Mouse (Mus musculus): ENCODE measurements around the gene Smchd1. TPM values are rescaled to one million over a fixed set of nuclear protein-coding genes. Genes with fewer than 3 reads are reported as not detected.

The Smchd1 gene
- polyA plus RNA-seq (2014; fragmentation: Nextera tagmentation; extraction: Ambion mirVana), result 60.3 and 64.3 TPM in 2 replicates

- ATAC-seq (ENCODE audit: low FRiP score) (peak; percentile 94), DNase-seq (ENCODE audit: low spot score) (peak; percentile 88)
- Histone ChIP-seq H3K27ac (peak within 1 kb of the TSS; percentile 100), H3K4me3 (replicated peaks; ENCODE audit: low read length) (peak within 1 kb of the TSS; percentile 83), H3K9ac (peak within 1 kb of the TSS; percentile 99), H3K4me1 (replicated peaks; ENCODE audit: control insufficient read depth, insufficient read depth, low read length) (peaks cover 18% of the 10 kb centered on the region), H3K4me2 (replicated peaks) (peak within 1 kb of the TSS; percentile 84), H3K9me3 (ENCODE audit: control insufficient read depth, low read length) (no peaks in the 10 kb centered on the region), H3K36me3 (replicated peaks; ENCODE audit: control insufficient read depth, insufficient read depth) (no peaks in the 10 kb centered on the region), H3K27me3 (ENCODE audit: control insufficient read depth, insufficient read depth, low read length) (no peaks in the 10 kb centered on the region)
- WGBS, result under 1% methylated on average over 104 of the region's 109 CpGs
These were observed at the start of gene Smchd1 for GRCm38 (mm10) chr17:71474762-71475704. Gene Smchd1 (minus strand): TSS chr17:71475343.

DNA sequence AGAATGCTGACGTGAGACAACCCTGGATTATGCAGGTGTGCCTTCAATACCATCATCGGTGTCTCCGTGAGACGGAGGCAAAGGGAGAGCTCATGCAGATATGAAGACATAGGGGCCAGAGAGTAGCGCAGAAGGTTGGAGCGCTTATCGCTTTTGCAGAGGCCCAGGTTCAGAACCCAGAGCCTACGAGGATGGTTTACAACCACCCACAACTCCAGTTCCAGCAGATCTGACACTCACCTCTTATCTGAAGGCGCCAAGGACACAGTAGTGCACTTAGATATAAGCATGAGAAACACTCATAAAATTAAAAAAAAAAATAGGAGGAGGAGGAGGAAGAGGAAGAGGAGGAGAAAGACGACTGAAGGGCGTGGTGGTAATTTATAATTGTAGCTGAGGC is 35.2 kb upstream of the Smchd1 start:
- no peak overlapping the region for H3K27ac ChIP-seq
- ATAC-seq (ENCODE audit: low FRiP score), result no peak

DNA sequence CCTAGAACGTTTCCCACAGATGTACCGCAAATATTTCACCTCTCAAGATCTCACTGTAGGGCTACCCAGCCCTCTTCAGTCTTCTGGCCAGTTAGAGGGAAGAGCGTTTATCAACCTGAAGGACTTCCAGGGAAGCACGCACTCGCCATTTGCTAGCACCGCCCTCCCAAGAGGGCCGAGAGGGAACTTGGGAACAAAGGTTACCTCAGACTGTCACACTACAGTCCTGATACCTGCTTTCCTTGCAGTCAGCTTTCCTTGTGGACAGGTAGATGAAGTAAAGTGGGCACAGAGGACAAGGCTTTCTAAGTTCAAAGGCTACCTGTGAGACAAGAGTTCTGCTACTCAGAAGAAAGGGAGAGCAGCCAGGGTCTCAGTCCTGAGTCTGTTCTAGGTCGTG is 31.7 kb upstream of the Smchd1 start:
- no peaks in the 10 kb centered on the region for H3K27me3 ChIP-seq (ENCODE audit: control insufficient read depth, insufficient read depth, low read length)
- H3K36me3 ChIP-seq (replicated peaks; ENCODE audit: control insufficient read depth, insufficient read depth), result peaks cover 9% of the 10 kb centered on the region
- 93% methylated on average over 8 of the region's 8 CpGs for WGBS
- H3K4me3 ChIP-seq (replicated peaks; ENCODE audit: low read length), result no peak overlapping the region
- H3K9ac ChIP-seq, result no peak overlapping the region
- no peaks in the 10 kb centered on the region for H3K9me3 ChIP-seq (ENCODE audit: control insufficient read depth, low read length)
- no peak for ATAC-seq (ENCODE audit: low FRiP score)
- no peaks in the 10 kb centered on the region for H3K4me1 ChIP-seq (replicated peaks; ENCODE audit: control insufficient read depth, insufficient read depth, low read length)
- H3K27ac ChIP-seq, result no peak overlapping the region
- no peak for DNase-seq (ENCODE audit: low spot score)
- H3K4me2 ChIP-seq (replicated peaks), result no peak overlapping the region

More for the DNA sequence above, 35.2 kb upstream of the Smchd1 start:
- H3K9me3 ChIP-seq (ENCODE audit: control insufficient read depth, low read length), result no peaks in the 10 kb centered on the region
- H3K27me3 ChIP-seq (ENCODE audit: control insufficient read depth, insufficient read depth, low read length), result no peaks in the 10 kb centered on the region
- peaks cover 9% of the 10 kb centered on the region; the same call in 1 of the 2 replicates for H3K36me3 ChIP-seq (replicated peaks; ENCODE audit: control insufficient read depth, insufficient read depth)
- DNase-seq (ENCODE audit: low spot score), result no peak
- H3K4me3 ChIP-seq (replicated peaks; ENCODE audit: low read length), result no peak overlapping the region
- 95% methylated on average over 11 of the region's 11 CpGs for WGBS
- no peak overlapping the region for H3K9ac ChIP-seq
- H3K4me1 ChIP-seq (replicated peaks; ENCODE audit: control insufficient read depth, insufficient read depth, low read length), result no peaks in the 10 kb centered on the region
- H3K4me2 ChIP-seq (replicated peaks), result no peak overlapping the region

- no peaks in the 10 kb centered on the region for H3K9me3 ChIP-seq (ENCODE audit: control insufficient read depth, low read length)
- WGBS, result 94% methylated on average over 4 of the region's 4 CpGs
- no peaks in the 10 kb centered on the region for H3K27me3 ChIP-seq (ENCODE audit: control insufficient read depth, insufficient read depth, low read length)
- no peak overlapping the region for H3K4me2 ChIP-seq (replicated peaks)
- no peak for DNase-seq (ENCODE audit: low spot score)
- no peak overlapping the region for H3K27ac ChIP-seq
- no peak for ATAC-seq (ENCODE audit: low FRiP score)
- no peak overlapping the region for H3K9ac ChIP-seq
- no peak overlapping the region for H3K4me3 ChIP-seq (replicated peaks; ENCODE audit: low read length)
- no peaks in the 10 kb centered on the region; the same call in 1 of the 2 replicates for H3K36me3 ChIP-seq (replicated peaks; ENCODE audit: control insufficient read depth, insufficient read depth)
- H3K4me1 ChIP-seq (replicated peaks; ENCODE audit: control insufficient read depth, insufficient read depth, low read length), result no peaks in the 10 kb centered on the region
These were observed 20.6 kb upstream of the Smchd1 start for GRCm38 (mm10) chr17:71495784-71496183.

GRCm38 (mm10) chr17:71491332-71491686 is 16.2 kb upstream of the Smchd1 start:
- Histone ChIP-seq H3K4me1 (replicated peaks; ENCODE audit: control insufficient read depth, insufficient read depth, low read length) (no peaks in the 10 kb centered on the region), H3K4me3 (replicated peaks; ENCODE audit: low read length) (no peak overlapping the region), H3K27ac (no peak overlapping the region), H3K9me3 (ENCODE audit: control insufficient read depth, low read length) (no peaks in the 10 kb centered on the region), H3K27me3 (ENCODE audit: control insufficient read depth, insufficient read depth, low read length) (no peaks in the 10 kb centered on the region), H3K4me2 (replicated peaks) (no peak overlapping the region), H3K36me3 (replicated peaks; ENCODE audit: control insufficient read depth, insufficient read depth) (no peaks in the 10 kb centered on the region), H3K9ac (no peak overlapping the region)
- DNase-seq (ENCODE audit: low spot score) (no peak), ATAC-seq (ENCODE audit: low FRiP score) (no peak)
- 83% methylated on average over 4 of the region's 4 CpGs for WGBS

DNA sequence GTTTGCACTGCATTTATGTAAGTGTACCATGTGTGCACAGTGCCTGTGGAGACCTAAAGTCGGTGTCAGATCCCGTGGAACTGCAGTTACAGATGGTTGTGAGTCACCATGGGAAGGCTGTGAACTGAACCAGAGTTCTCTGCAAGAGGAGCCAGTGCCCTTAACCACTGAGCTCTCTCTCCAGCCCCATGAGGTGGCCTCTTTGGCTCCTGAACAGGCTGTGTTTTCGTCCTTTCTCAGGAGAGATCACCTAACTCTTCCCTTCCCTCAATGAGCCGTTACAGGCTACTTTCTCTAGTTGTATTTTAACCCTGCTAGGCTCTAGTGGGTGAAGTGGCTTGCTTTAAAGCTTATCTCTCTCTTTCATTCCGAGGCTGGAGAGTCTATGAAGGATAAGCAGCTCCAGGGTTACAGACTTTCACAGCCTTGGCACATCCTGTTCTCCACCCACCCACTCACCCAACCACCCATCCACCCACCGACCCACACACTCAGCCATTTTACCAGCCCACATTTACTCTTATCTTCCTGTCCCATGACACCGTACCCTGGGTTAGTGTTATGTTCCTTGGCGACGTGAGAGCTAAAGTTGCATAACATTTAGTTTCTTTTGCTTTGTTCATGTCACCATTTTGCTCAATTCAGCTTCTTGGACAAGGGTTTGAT is 15.7 kb upstream of the Smchd1 start:
- ATAC-seq (ENCODE audit: low FRiP score) (no peak), DNase-seq (ENCODE audit: low spot score) (no peak)
- H3K9ac ChIP-seq, result no peak overlapping the region
- H3K27ac ChIP-seq, result no peak overlapping the region
- no peak overlapping the region for H3K4me3 ChIP-seq (replicated peaks; ENCODE audit: low read length)
- no peaks in the 10 kb centered on the region for H3K36me3 ChIP-seq (replicated peaks; ENCODE audit: control insufficient read depth, insufficient read depth)
- 84% methylated on average over 9 of the region's 9 CpGs for WGBS
- H3K4me1 ChIP-seq (replicated peaks; ENCODE audit: control insufficient read depth, insufficient read depth, low read length), result no peaks in the 10 kb centered on the region
- H3K4me2 ChIP-seq (replicated peaks), result no peak overlapping the region
- no peaks in the 10 kb centered on the region for H3K9me3 ChIP-seq (ENCODE audit: control insufficient read depth, low read length)
- H3K27me3 ChIP-seq (ENCODE audit: control insufficient read depth, insufficient read depth, low read length), result no peaks in the 10 kb centered on the region

GRCm38 (mm10) chr17:71489703-71490461 is 14.7 kb upstream of the Smchd1 start:
- WGBS, result 83% methylated on average over 9 of the region's 9 CpGs
- no peaks in the 10 kb centered on the region for H3K4me1 ChIP-seq (replicated peaks; ENCODE audit: control insufficient read depth, insufficient read depth, low read length)
- DNase-seq (ENCODE audit: low spot score), result no peak
- H3K27me3 ChIP-seq (ENCODE audit: control insufficient read depth, insufficient read depth, low read length), result no peaks in the 10 kb centered on the region
- H3K9ac ChIP-seq, result no peak overlapping the region
- no peak overlapping the region for H3K4me3 ChIP-seq (replicated peaks; ENCODE audit: low read length)
- no peak for ATAC-seq (ENCODE audit: low FRiP score)
- H3K4me2 ChIP-seq (replicated peaks), result no peak overlapping the region
- no peak overlapping the region for H3K27ac ChIP-seq
- no peaks in the 10 kb centered on the region for H3K9me3 ChIP-seq (ENCODE audit: control insufficient read depth, low read length)
- H3K36me3 ChIP-seq (replicated peaks; ENCODE audit: control insufficient read depth, insufficient read depth), result no peaks in the 10 kb centered on the region

GRCm38 (mm10) chr17:71486231-71486851 is 11.2 kb upstream of the Smchd1 start:
- H3K4me2 ChIP-seq (replicated peaks), result no peak overlapping the region
- no peak for ATAC-seq (ENCODE audit: low FRiP score)

More at GRCm38 (mm10) chr17:71486231-71486851, 11.2 kb upstream of the Smchd1 start:
- Histone ChIP-seq H3K4me1 (replicated peaks; ENCODE audit: control insufficient read depth, insufficient read depth, low read length) (no peaks in the 10 kb centered on the region), H3K9ac (no peak overlapping the region), H3K4me3 (replicated peaks; ENCODE audit: low read length) (no peak overlapping the region), H3K27me3 (ENCODE audit: control insufficient read depth, insufficient read depth, low read length) (no peaks in the 10 kb centered on the region), H3K36me3 (replicated peaks; ENCODE audit: control insufficient read depth, insufficient read depth) (no peaks in the 10 kb centered on the region), H3K27ac (no peak overlapping the region), H3K9me3 (ENCODE audit: control insufficient read depth, low read length) (no peaks in the 10 kb centered on the region)
- DNase-seq (ENCODE audit: low spot score), result no peak
- 58% methylated on average over 8 of the region's 8 CpGs for WGBS

Data from hindbrain, embryonic 14.5 days (tissue).